ENCODE assay signal across 10 mouse cellular contexts in the genomic region with DNA sequence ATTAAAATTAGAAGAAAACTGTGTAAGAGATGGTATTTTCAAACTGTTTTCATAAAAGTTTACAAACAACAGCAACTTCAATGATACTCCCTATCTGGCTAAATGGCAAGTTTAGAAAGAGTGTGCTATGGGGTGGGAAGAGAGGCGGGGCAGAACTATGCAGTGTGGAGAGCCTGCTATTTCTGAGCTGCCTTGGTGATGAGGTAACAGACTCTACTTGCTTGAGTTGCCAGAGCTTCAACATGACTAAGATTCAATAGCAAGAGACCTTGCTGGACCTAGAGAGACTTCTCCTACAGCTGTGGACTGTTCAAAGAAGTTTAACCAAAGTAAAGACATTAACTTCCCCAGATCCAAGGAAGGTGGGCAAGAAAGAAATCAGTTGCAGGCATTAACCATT. TPM values are rescaled to one million over a fixed set of nuclear protein-coding genes. Genes with fewer than 3 reads are reported as not detected.
A peak's percentile ranks its signal among the peaks of the same experiment; 100 is the strongest.
DNase-seq lines count a peak whose midpoint lies in the region; ATAC-seq and TF ChIP-seq lines count a peak whose summit lies in the region.
"Had no signal": no experiment of that assay in that cellular context is flagged by ENCODE, and none has a peak within 500 bp of the region (broad histone marks: within the 10 kb centered on the region; RNA-seq: fewer than 3 reads in every experiment).

No protein-coding gene starts in this region.

- no peaks in the 10 kb centered on the region for H3K27me3 ChIP-seq in Patski
- H3K27me3 ChIP-seq in forebrain, embryonic 13.5 days, result no peaks in the 10 kb centered on the region
- H3K27me3 ChIP-seq: liver, embryonic 12.5 days had no signal

- no peak for TF ChIP-seq CTCF in layer of hippocampus, adult 2 months (conservative IDR thresholded peaks at IDR 0.05)
- no peak for TF ChIP-seq CTCF in Patski (IDR thresholded peaks at IDR 0.05)

- H3K9me3 ChIP-seq in forebrain, embryonic 13.5 days (replicated peaks), result no peaks in the 10 kb centered on the region
- H3K9me3 ChIP-seq: liver, embryonic 12.5 days; midbrain, embryonic 10.5 days had no signal

- H3K9ac ChIP-seq in forebrain, embryonic 13.5 days, result no peak overlapping the region
- H3K9ac ChIP-seq: liver, embryonic 12.5 days had no signal

- WGBS in forebrain, embryonic 13.5 days, result 83% methylated on average over 1 of the region's 1 CpGs

- POLR2A ChIA-PET in Patski (lab: Charles Lee), result no interaction called here

- in situ Hi-C loops in Patski (cut with MboI; ENCODE audit: low pct_unique_long_range_greater_than_20kb), result loop anchor here (10.0 kb wide), 1 partner anchor 1598 kb away; no protein-coding TSS in a partner anchor

- H3K4me3 ChIP-seq in layer of hippocampus, adult 2 months, result no peak overlapping the region
- H3K4me3 ChIP-seq in forebrain, embryonic 13.5 days, result no peak overlapping the region
- H3K4me3 ChIP-seq: liver, embryonic 12.5 days; midbrain, embryonic 10.5 days had no signal

- CTCF ChIA-PET in Patski (lab: Charles Lee), result interaction anchor here (0.8 to 2.5 kb wide), 6 partner anchors 9 to 135 kb away, joined by 3 to 6 read pairs (median 3); no protein-coding TSS in a partner anchor

- DNase-seq in layer of hippocampus, adult 2 months (ENCODE audit: low spot score in 2 of 2), result no peak
- DNase-seq in layer of hippocampus, postnatal 14 days (ENCODE audit: low spot score in 2 of 2), result no peak
- DNase-seq in Patski (ENCODE audit: low read depth, low spot score), result no peak
- DNase-seq in heart, adult 9 months (ENCODE audit: low spot score in 2 of 2), result peak; percentile 65 to 72
- DNase-seq in heart, postnatal 4 days, result peak; percentile 35
- no peak for DNase-seq in adrenal gland, adult (ENCODE audit: inconsistent age in 2 of 2, low spot score in 1 of 2)
- DNase-seq in adrenal gland, adult 2 months, result no peak

- H3K4me1 ChIP-seq in forebrain, embryonic 13.5 days, result peaks cover 8% of the 10 kb centered on the region; the same call in 1 of the 2 replicates
- H3K4me1 ChIP-seq: midbrain, embryonic 10.5 days had no signal

- ATAC-seq in Patski, result peak; percentile 94
- ATAC-seq in forebrain, embryonic 13.5 days, result no peak
- ATAC-seq: liver, embryonic 12.5 days had no signal

- H3K27ac ChIP-seq in layer of hippocampus, adult 2 months, result peak overlapping the region; percentile 95
- H3K27ac ChIP-seq in forebrain, embryonic 13.5 days, result no peak overlapping the region
- H3K27ac ChIP-seq: liver, embryonic 12.5 days; midbrain, embryonic 10.5 days had no signal

- H3K4me2 ChIP-seq in forebrain, embryonic 13.5 days, result no peak overlapping the region
- H3K4me2 ChIP-seq: liver, embryonic 12.5 days had no signal

- no peaks in the 10 kb centered on the region for H3K36me3 ChIP-seq in forebrain, embryonic 13.5 days (ENCODE audit: poor library complexity, severe bottlenecking)
- H3K36me3 ChIP-seq: liver, embryonic 12.5 days; midbrain, embryonic 10.5 days had no signal

RNA-seq across cellular contexts. Expression of a gene that starts 24.9 kb away (rescaled TPM):
- 10 to 100 TPM; 44.4 to 46.5 TPM for total RNA-seq in layer of hippocampus, adult 2 months (2021)
- 10 to 100 TPM; 46.9 to 47.5 TPM for total RNA-seq in layer of hippocampus, postnatal 14 days (2021)
- polyA plus RNA-seq in Patski (2021), result 38.8 TPM
- 10 to 100 TPM; 38.8 to 39.9 TPM for total RNA-seq in heart, postnatal 4 days (2021)
- 31.7 and 33.5 TPM in 2 replicates for polyA plus RNA-seq in forebrain, embryonic 13.5 days (2015; fragmentation: Nextera tagmentation; extraction: Ambion mirVana)
- total RNA-seq in adrenal gland, adult 2 months (2021), result 10 to 100 TPM; 46.3 to 51.0 TPM
- polyA plus RNA-seq in adrenal gland, adult 2 months (2012; rRNA removed), result 98.1 and 98.8 TPM in 2 replicates

Comparison
In these comparisons a context has a peak if more than half of its experiments do, and no peak if none do; other contexts are left out.
1. DNase-seq: peak in heart, adult 9 months (2 of 2) and heart, postnatal 4 days (single experiment); none in layer of hippocampus, adult 2 months (0 of 2), layer of hippocampus, postnatal 14 days (0 of 2), Patski (single experiment), adrenal gland, adult (0 of 2) and adrenal gland, adult 2 months (single experiment).